Mouse (Mus musculus): ENCODE data around the gene Prph. TPM values are rescaled to one million over a fixed set of nuclear protein-coding genes. Genes with fewer than 3 reads are reported as not detected.
"Not testable (repeated sequence)": the region's sequence is repeated elsewhere in the genome, so short reads cannot be mapped to it uniquely, and the experiment has no call there.

Gene Prph
- polyA plus RNA-seq, 1 experiment from 2014 or later = 7.5 TPM

- ATAC-seq = peak; percentile 48
- Histone ChIP-seq H3K4me1 (replicated peaks) (peaks cover 32% of the 10 kb centered on the region), H3K27me3 (peaks cover 90% of the 10 kb centered on the region), H3K4me2 (replicated peaks) (peak overlapping the region; percentile 63), H3K27ac (no peak overlapping the region), H3K36me3 (no peaks in the 10 kb centered on the region), H3K9me3 (no peaks in the 10 kb centered on the region), H3K4me3 (replicated peaks) (peak overlapping the region; percentile 39), H3K9ac (replicated peaks) (peak overlapping the region; percentile 49)
- 0% methylated on average over 35 of the region's 37 CpGs for WGBS
These were observed 562 bp downstream of the Prph start for GRCm38 (mm10) chr15:99055511-99055961.

GRCm38 (mm10) chr15:99056332-99056731 lies 1.4 kb downstream of the Prph start:
- H3K27me3 ChIP-seq = peaks cover 91% of the 10 kb centered on the region
- H3K27ac ChIP-seq = no peak overlapping the region
- H3K36me3 ChIP-seq = no peaks in the 10 kb centered on the region
- ATAC-seq = peak; percentile 18; the same call in 1 of the 2 replicates
- H3K9ac ChIP-seq (replicated peaks) = no peak overlapping the region
- H3K4me1 ChIP-seq (replicated peaks) = peaks cover 32% of the 10 kb centered on the region
- peak overlapping the region; percentile 39 for H3K4me3 ChIP-seq (replicated peaks)
- 7% methylated on average over 14 of the region's 14 CpGs for WGBS
- H3K9me3 ChIP-seq = no peaks in the 10 kb centered on the region
- peak overlapping the region; percentile 63 for H3K4me2 ChIP-seq (replicated peaks)

GRCm38 (mm10) chr15:99065557-99066165 lies 10.7 kb downstream of the Prph start:
- Histone ChIP-seq H3K9me3 (no peaks in the 10 kb centered on the region), H3K4me2 (replicated peaks) (no peak overlapping the region), H3K27me3 (peaks cover 4% of the 10 kb centered on the region; the same call in 1 of the 2 replicates), H3K9ac (replicated peaks) (no peak overlapping the region), H3K36me3 (no peaks in the 10 kb centered on the region), H3K27ac (no peak overlapping the region), H3K4me1 (replicated peaks) (no peaks in the 10 kb centered on the region), H3K4me3 (replicated peaks) (no peak overlapping the region)
- ATAC-seq = no peak
- 84% methylated on average over 12 of the region's 12 CpGs for WGBS

GRCm38 (mm10) chr15:99071988-99072387 lies 17.0 kb downstream of the Prph start:
- WGBS = 81% methylated on average over 1 of the region's 1 CpGs
- H3K27me3 ChIP-seq = no peaks in the 10 kb centered on the region
- no peak overlapping the region for H3K4me2 ChIP-seq (replicated peaks)
- no peak overlapping the region for H3K9ac ChIP-seq (replicated peaks)
- no peaks in the 10 kb centered on the region for H3K9me3 ChIP-seq
- peaks cover 15% of the 10 kb centered on the region for H3K4me1 ChIP-seq (replicated peaks)
- no peak overlapping the region for H3K4me3 ChIP-seq (replicated peaks)
- ATAC-seq = no peak
- no peak overlapping the region for H3K27ac ChIP-seq
- H3K36me3 ChIP-seq = no peaks in the 10 kb centered on the region

GRCm38 (mm10) chr15:99074019-99074599 lies 19.1 kb downstream of the Prph start, which contains the start of gene Troap:
TSS of gene Troap (plus strand) at chr15:99074575.
- peak within 1 kb of the TSS; percentile 94 for H3K27ac ChIP-seq
- no peaks in the 10 kb centered on the region for H3K27me3 ChIP-seq
- peak within 1 kb of the TSS; percentile 81 for H3K4me2 ChIP-seq (replicated peaks)
- peaks cover 8% of the 10 kb centered on the region; the same call in 1 of the 2 replicates for H3K36me3 ChIP-seq
- peak within 1 kb of the TSS; percentile 83 for H3K9ac ChIP-seq (replicated peaks)
- peak within 1 kb of the TSS; percentile 51 for H3K4me3 ChIP-seq (replicated peaks)
- H3K9me3 ChIP-seq = no peaks in the 10 kb centered on the region
- H3K4me1 ChIP-seq (replicated peaks) = peaks cover 15% of the 10 kb centered on the region
- no peak; the same call in 1 of the 2 replicates for ATAC-seq
- 23% methylated on average over 9 of the region's 9 CpGs for WGBS

GRCm38 (mm10) chr15:99074600-99075333 lies 19.8 kb downstream of the Prph start:
- Histone ChIP-seq H3K27me3 (no peaks in the 10 kb centered on the region), H3K4me3 (replicated peaks) (peak overlapping the region; percentile 51), H3K4me2 (replicated peaks) (peak overlapping the region; percentile 81), H3K4me1 (replicated peaks) (peaks cover 15% of the 10 kb centered on the region), H3K36me3 (peaks cover 8% of the 10 kb centered on the region; the same call in 1 of the 2 replicates), H3K9ac (replicated peaks) (peak overlapping the region; percentile 83), H3K9me3 (no peaks in the 10 kb centered on the region), H3K27ac (peak overlapping the region; percentile 94)
- ATAC-seq = peak; percentile 99
- WGBS = under 1% methylated on average over 44 of the region's 44 CpGs

GRCm38 (mm10) chr15:99076011-99076410 lies 21.0 kb downstream of the Prph start:
- not testable (repeated sequence) for H3K27me3 ChIP-seq; ATAC-seq; H3K9me3 ChIP-seq; H3K27ac ChIP-seq; H3K9ac ChIP-seq (replicated peaks)
- H3K4me1 ChIP-seq (replicated peaks) = peaks cover 15% of the 10 kb centered on the region
- peak overlapping the region; percentile 81 for H3K4me2 ChIP-seq (replicated peaks)
- WGBS = 95% methylated on average over 3 of the region's 3 CpGs
- peaks cover 14% of the 10 kb centered on the region; the same call in 1 of the 2 replicates for H3K36me3 ChIP-seq
- peak overlapping the region; percentile 51; the same call in 1 of the 2 replicates for H3K4me3 ChIP-seq (replicated peaks)

- Histone ChIP-seq H3K4me2 (replicated peaks) (no peak overlapping the region), H3K36me3 (peaks cover 26% of the 10 kb centered on the region), H3K9me3 (no peaks in the 10 kb centered on the region), H3K27me3 (0 out of 2 replicates have a peak, but pooled peaks cover 4% of the 10 kb centered on the region), H3K4me1 (replicated peaks) (peaks cover 15% of the 10 kb centered on the region), H3K9ac (replicated peaks) (no peak overlapping the region), H3K4me3 (replicated peaks) (no peak overlapping the region), H3K27ac (no peak overlapping the region)
- WGBS = 86% methylated on average over 14 of the region's 15 CpGs
- ATAC-seq = no peak
These were observed 23.4 kb downstream of the Prph start for GRCm38 (mm10) chr15:99078181-99078910.

- H3K36me3 ChIP-seq = peaks cover 26% of the 10 kb centered on the region
- H3K4me1 ChIP-seq (replicated peaks) = peaks cover 18% of the 10 kb centered on the region
- ATAC-seq = no peak
- no peak overlapping the region for H3K4me3 ChIP-seq (replicated peaks)
- no peak overlapping the region for H3K9ac ChIP-seq (replicated peaks)
- no peak overlapping the region for H3K4me2 ChIP-seq (replicated peaks)
- no peaks in the 10 kb centered on the region for H3K9me3 ChIP-seq
- H3K27me3 ChIP-seq = peaks cover 16% of the 10 kb centered on the region
- WGBS = 87% methylated on average over 3 of the region's 3 CpGs
- H3K27ac ChIP-seq = no peak overlapping the region
These were observed 24.8 kb downstream of the Prph start for GRCm38 (mm10) chr15:99079804-99080203.

GRCm38 (mm10) chr15:99082322-99082721 lies 27.3 kb downstream of the Prph start:
- Histone ChIP-seq H3K4me3 (replicated peaks) (no peak overlapping the region), H3K27ac (no peak overlapping the region), H3K36me3 (peaks cover 26% of the 10 kb centered on the region), H3K9me3 (no peaks in the 10 kb centered on the region), H3K9ac (replicated peaks) (no peak overlapping the region), H3K4me2 (replicated peaks) (no peak overlapping the region), H3K4me1 (replicated peaks) (0 out of 2 replicates have a peak, but pooled peaks cover 7% of the 10 kb centered on the region), H3K27me3 (peaks cover 41% of the 10 kb centered on the region)
- no peak for ATAC-seq
- 92% methylated on average over 12 of the region's 12 CpGs for WGBS

- ATAC-seq = no peak
- H3K4me2 ChIP-seq (replicated peaks) = no peak overlapping the region
- 90% methylated on average over 16 of the region's 16 CpGs for WGBS
- H3K27ac ChIP-seq = no peak overlapping the region
- peaks cover 9% of the 10 kb centered on the region; the same call in 1 of the 2 replicates for H3K4me1 ChIP-seq (replicated peaks)
- H3K4me3 ChIP-seq (replicated peaks) = no peak overlapping the region
- H3K9me3 ChIP-seq = no peaks in the 10 kb centered on the region
- H3K27me3 ChIP-seq = peaks cover 46% of the 10 kb centered on the region
- H3K36me3 ChIP-seq = peaks cover 22% of the 10 kb centered on the region
- no peak overlapping the region for H3K9ac ChIP-seq (replicated peaks)
These were observed 27.9 kb downstream of the Prph start for GRCm38 (mm10) chr15:99082840-99083239.

Data from midbrain, embryonic 13.5 days (tissue).